Mouse (Mus musculus): ENCODE results near the gene Oas1a. TPM values are rescaled to one million over a fixed set of nuclear protein-coding genes. Genes with fewer than 3 reads are reported as not detected.
"Not testable (repeated sequence)": the region's sequence is repeated elsewhere in the genome, so short reads cannot be mapped to it uniquely, and the experiment has no call there.

Oas1a gene
- polyA plus RNA-seq, 1 experiment from 2014 or later: 0.89 TPM

DNA sequence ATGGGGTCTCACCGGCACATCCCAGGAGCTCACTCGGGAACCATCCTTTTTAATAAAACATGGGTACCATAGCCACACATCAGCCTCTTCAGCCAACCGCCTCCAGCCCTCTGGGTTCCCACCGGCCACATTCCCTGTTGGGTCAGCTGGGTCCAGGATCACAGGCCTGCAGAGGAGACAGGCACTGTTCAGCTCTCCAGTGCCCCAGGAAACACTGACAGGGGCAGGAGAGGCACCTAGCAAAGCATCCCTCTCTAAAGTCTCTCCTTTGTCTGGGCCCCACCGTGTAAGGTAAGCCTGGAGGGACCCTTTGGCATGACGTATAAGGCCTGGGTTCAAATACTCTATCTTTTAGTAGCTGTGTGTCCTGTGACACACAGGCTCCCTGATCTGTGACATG, 9.0 kb downstream of the Oas1a start:
- no peak overlapping the region for H3K4me3 ChIP-seq (ENCODE audit: low read depth, low read length)
- no peak overlapping the region for H3K4me2 ChIP-seq
- no peaks in the 10 kb centered on the region for H3K36me3 ChIP-seq (ENCODE audit: control insufficient read depth, insufficient read depth, low read length)
- ATAC-seq (ENCODE audit: low FRiP score) (no peak), DNase-seq (ENCODE audit: low spot score, missing footprints) (no peak)
- no peaks in the 10 kb centered on the region for H3K4me1 ChIP-seq (ENCODE audit: control insufficient read depth, insufficient read depth, low read length)
- H3K27me3 ChIP-seq (ENCODE audit: control insufficient read depth, insufficient read depth, low read length): no peaks in the 10 kb centered on the region
- no peaks in the 10 kb centered on the region for H3K9me3 ChIP-seq (ENCODE audit: control insufficient read depth, low read length)
- no peak overlapping the region for H3K9ac ChIP-seq (ENCODE audit: low read length)
- 90% methylated on average over 6 of the region's 6 CpGs for WGBS
- no peak overlapping the region for H3K27ac ChIP-seq (ENCODE audit: low read depth, low read length)

DNA sequence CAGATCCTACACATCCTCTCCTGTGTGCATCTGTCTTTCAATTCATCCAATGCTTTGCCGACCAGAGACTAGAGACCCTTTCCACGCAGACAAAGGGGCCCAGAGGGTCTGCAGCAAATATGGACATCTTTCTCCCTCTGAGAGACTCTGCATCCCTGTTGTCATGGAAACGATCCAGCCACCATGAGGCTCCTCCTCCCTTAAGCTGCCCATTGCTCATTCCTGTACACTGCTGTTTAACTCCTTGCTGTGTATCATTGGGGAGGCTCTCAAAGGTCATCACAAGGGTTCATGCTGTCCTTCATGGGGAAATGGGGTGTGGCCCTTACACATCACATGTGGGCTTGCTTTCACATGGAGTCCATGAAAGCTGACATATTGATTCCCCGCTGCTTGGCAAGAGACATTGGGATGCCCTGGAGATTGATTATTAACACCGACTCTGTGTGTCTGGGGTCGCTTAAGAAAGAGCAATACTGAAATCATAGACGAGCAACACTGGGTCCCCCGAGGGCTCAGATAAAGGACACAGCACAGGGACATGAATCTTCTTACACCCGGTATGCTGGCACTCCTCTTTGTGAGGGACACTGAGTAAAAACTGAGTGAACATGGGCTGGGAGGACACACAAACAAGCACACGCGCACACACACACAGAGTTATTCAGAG, 12.0 kb downstream of the Oas1a start:
- no peaks in the 10 kb centered on the region for H3K4me1 ChIP-seq (ENCODE audit: control insufficient read depth, insufficient read depth, low read length)
- no peak for ATAC-seq (ENCODE audit: low FRiP score)
- H3K9ac ChIP-seq (ENCODE audit: low read length): no peak overlapping the region
- 87% methylated on average over 11 of the region's 11 CpGs for WGBS
- no peak overlapping the region for H3K4me3 ChIP-seq (ENCODE audit: low read depth, low read length)
- H3K27me3 ChIP-seq (ENCODE audit: control insufficient read depth, insufficient read depth, low read length): no peaks in the 10 kb centered on the region
- no peaks in the 10 kb centered on the region for H3K36me3 ChIP-seq (ENCODE audit: control insufficient read depth, insufficient read depth, low read length)
- no peak for DNase-seq (ENCODE audit: low spot score, missing footprints)
- no peaks in the 10 kb centered on the region for H3K9me3 ChIP-seq (ENCODE audit: control insufficient read depth, low read length)
- H3K4me2 ChIP-seq: no peak overlapping the region
- H3K27ac ChIP-seq (ENCODE audit: low read depth, low read length): no peak overlapping the region

DNA sequence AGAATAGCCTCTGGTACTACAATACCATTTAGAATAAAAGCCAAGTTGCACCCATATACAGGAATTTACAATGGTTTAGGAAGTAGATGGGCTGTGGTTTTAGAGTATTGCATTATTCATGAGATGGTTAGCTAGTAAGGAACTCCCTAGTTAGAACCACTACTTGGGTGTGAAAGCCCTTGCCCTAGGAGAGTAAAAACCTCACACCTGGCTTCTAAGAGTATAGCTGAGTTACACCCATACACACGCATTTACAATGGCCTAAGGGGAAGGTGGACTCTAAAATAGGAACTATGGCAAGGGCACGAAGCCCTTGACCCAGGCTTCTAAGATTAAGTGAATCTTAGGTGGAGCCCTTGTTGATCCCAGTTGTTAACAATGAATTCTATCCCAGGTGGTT, 12.6 kb downstream of the Oas1a start:
- not testable (repeated sequence) for ATAC-seq (ENCODE audit: low FRiP score); H3K4me3 ChIP-seq (ENCODE audit: low read depth, low read length); H3K27ac ChIP-seq (ENCODE audit: low read depth, low read length); H3K36me3 ChIP-seq (ENCODE audit: control insufficient read depth, insufficient read depth, low read length); H3K9ac ChIP-seq (ENCODE audit: low read length); DNase-seq (ENCODE audit: low spot score, missing footprints); H3K4me2 ChIP-seq; H3K4me1 ChIP-seq (ENCODE audit: control insufficient read depth, insufficient read depth, low read length); H3K27me3 ChIP-seq (ENCODE audit: control insufficient read depth, insufficient read depth, low read length); H3K9me3 ChIP-seq (ENCODE audit: control insufficient read depth, low read length)
- 84% methylated on average over 2 of the region's 2 CpGs for WGBS

DNA sequence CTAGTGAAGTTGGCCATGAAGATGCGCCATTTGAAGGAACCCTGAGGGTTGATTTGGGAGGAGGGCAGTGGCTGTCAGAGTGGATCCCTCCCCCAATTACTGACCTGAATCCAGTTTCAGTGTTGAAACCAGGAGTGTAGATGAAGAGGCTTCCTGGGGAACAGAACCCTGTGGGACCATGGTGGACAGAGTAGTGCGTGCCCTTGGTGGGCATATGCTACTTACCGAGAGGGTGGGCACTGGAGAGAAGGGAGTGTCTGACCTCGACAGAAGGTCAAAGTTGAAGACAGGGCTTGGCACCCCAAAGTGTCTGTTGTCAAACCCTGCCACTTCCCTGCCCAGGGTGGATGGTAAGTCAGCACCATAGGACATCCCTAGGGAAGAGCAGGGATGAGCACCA, 13.5 kb downstream of the Oas1a start:
- not testable (repeated sequence) for H3K27ac ChIP-seq (ENCODE audit: low read depth, low read length); H3K27me3 ChIP-seq (ENCODE audit: control insufficient read depth, insufficient read depth, low read length); H3K9ac ChIP-seq (ENCODE audit: low read length); DNase-seq (ENCODE audit: low spot score, missing footprints); H3K4me3 ChIP-seq (ENCODE audit: low read depth, low read length); ATAC-seq (ENCODE audit: low FRiP score); H3K36me3 ChIP-seq (ENCODE audit: control insufficient read depth, insufficient read depth, low read length); H3K9me3 ChIP-seq (ENCODE audit: control insufficient read depth, low read length); H3K4me2 ChIP-seq; H3K4me1 ChIP-seq (ENCODE audit: control insufficient read depth, insufficient read depth, low read length)
- WGBS: 90% methylated on average over 4 of the region's 4 CpGs

DNA sequence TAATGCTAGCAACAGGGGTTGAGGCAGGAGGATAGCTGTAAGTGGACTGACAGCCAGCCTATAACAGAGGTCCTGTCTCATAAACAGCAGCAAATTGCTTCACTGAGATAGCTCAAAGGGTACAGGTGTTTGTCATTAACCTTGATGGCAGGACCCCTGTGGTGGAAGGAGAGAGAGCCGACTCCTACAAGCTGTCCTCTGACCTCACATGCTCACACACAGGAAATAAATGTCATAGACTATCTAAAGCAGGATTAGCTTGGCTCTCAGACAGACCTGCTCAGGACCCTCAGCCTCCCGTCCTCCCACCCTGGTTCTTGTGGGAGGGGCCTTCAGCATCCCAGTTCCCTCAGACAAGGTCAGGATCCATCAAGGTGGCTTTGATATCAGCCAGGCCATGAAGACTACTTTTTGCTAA, 15.1 kb downstream of the Oas1a start:
- no peaks in the 10 kb centered on the region for H3K36me3 ChIP-seq (ENCODE audit: control insufficient read depth, insufficient read depth, low read length)
- ATAC-seq (ENCODE audit: low FRiP score): no peak
- H3K4me2 ChIP-seq: no peak overlapping the region
- H3K9ac ChIP-seq (ENCODE audit: low read length): no peak overlapping the region
- H3K4me3 ChIP-seq (ENCODE audit: low read depth, low read length): no peak overlapping the region
- H3K27ac ChIP-seq (ENCODE audit: low read depth, low read length): no peak overlapping the region
- H3K27me3 ChIP-seq (ENCODE audit: control insufficient read depth, insufficient read depth, low read length): no peaks in the 10 kb centered on the region
- no peak for DNase-seq (ENCODE audit: low spot score, missing footprints)
- 70% methylated on average over 2 of the region's 2 CpGs for whole genome bisulfite sequencing
- H3K9me3 ChIP-seq (ENCODE audit: control insufficient read depth, low read length): no peaks in the 10 kb centered on the region
- H3K4me1 ChIP-seq (ENCODE audit: control insufficient read depth, insufficient read depth, low read length): no peaks in the 10 kb centered on the region

DNA sequence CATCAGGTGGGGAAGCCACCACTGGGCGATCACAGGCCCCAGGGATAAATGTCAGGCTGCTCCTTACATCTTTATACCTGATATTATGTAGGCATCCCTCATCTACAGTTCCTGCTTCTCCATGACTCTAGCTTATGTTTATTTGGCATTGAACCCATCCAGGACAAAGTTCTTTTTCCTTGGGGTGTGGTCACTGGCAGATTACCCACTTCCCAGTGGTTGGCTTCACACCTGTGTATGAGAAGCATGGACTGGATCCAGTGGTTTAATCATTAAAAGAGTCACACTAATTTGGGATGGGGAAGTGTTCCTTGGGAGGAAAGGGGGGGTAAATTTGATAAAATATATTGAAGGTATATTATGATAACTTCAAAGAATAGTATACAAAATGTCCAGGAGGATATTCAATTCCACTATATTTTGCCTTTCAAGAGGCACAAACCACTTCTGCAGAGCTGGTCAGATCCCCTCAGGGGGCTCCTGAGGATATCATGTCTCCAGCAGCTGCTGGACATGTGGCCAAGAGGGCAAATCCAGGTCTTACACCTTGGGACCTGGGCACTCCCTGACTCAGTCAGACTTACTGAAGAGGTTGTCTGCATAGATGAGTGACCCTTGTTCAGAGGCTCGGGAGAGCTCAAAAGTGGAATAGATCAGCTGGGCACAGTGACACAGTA, 15.6 kb downstream of the Oas1a start:
- H3K4me1 ChIP-seq (ENCODE audit: control insufficient read depth, insufficient read depth, low read length): not testable (repeated sequence)

DNA sequence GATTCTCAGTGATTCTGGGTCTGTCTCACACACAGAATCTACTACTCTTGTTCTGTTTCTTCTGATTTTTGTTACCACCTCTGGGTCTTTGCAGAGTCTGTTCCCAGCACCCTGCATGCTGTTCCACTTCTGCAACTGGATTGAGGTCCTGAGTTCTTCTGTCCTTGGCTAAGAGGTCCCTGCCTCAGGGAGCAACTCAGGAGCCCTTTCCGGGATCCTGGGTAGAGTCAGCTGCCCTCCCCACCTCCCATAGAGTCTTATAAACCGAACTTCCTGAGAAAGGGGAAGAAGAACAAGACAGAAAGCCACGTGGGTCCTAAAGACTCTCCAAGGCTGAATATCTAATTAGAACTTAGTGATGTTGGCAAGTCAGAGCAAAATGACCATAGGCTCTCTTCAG, 16.3 kb downstream of the Oas1a start:
- ATAC-seq (ENCODE audit: low FRiP score) (no peak), DNase-seq (ENCODE audit: low spot score, missing footprints) (no peak)
- H3K9me3 ChIP-seq (ENCODE audit: control insufficient read depth, low read length): no peaks in the 10 kb centered on the region
- H3K27me3 ChIP-seq (ENCODE audit: control insufficient read depth, insufficient read depth, low read length): no peaks in the 10 kb centered on the region
- no peak overlapping the region for H3K4me2 ChIP-seq
- 49% methylated on average over 3 of the region's 3 CpGs for WGBS
- no peaks in the 10 kb centered on the region for H3K36me3 ChIP-seq (ENCODE audit: control insufficient read depth, insufficient read depth, low read length)
- H3K4me1 ChIP-seq (ENCODE audit: control insufficient read depth, insufficient read depth, low read length): no peaks in the 10 kb centered on the region
- H3K27ac ChIP-seq (ENCODE audit: low read depth, low read length): no peak overlapping the region
- H3K9ac ChIP-seq (ENCODE audit: low read length): no peak overlapping the region
- no peak overlapping the region for H3K4me3 ChIP-seq (ENCODE audit: low read depth, low read length)

More for the DNA sequence above, 15.6 kb downstream of the Oas1a start:
- not testable (repeated sequence) for H3K4me3 ChIP-seq (ENCODE audit: low read depth, low read length); H3K27me3 ChIP-seq (ENCODE audit: control insufficient read depth, insufficient read depth, low read length); H3K4me2 ChIP-seq; H3K36me3 ChIP-seq (ENCODE audit: control insufficient read depth, insufficient read depth, low read length); H3K9ac ChIP-seq (ENCODE audit: low read length); H3K9me3 ChIP-seq (ENCODE audit: control insufficient read depth, low read length); H3K27ac ChIP-seq (ENCODE audit: low read depth, low read length); DNase-seq (ENCODE audit: low spot score, missing footprints); ATAC-seq (ENCODE audit: low FRiP score)
- 86% methylated on average over 2 of the region's 2 CpGs for WGBS

DNA sequence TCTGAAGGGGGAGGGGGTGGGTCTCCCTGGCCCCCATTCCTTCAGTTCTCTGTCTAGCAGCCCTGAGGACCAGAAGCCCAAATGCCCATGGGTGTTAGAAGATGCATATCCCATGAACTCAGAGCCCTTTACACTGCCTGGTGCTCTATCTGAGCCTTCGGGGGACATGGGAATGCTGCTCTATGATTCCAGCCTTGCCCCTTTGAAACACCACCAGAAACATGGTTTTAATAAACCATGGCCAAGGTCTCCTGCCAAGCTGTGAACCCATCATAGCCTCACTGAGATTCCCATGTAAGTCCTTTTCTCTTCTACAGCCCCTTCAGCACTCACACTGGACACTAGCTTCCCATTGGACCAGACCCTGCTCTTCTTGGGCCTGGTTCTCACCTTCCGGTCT, 17.3 kb downstream of the Oas1a start:
- no peaks in the 10 kb centered on the region for H3K36me3 ChIP-seq (ENCODE audit: control insufficient read depth, insufficient read depth, low read length)
- DNase-seq (ENCODE audit: low spot score, missing footprints): no peak
- H3K9me3 ChIP-seq (ENCODE audit: control insufficient read depth, low read length): no peaks in the 10 kb centered on the region
- no peaks in the 10 kb centered on the region for H3K27me3 ChIP-seq (ENCODE audit: control insufficient read depth, insufficient read depth, low read length)
- WGBS: 83% methylated on average over 2 of the region's 2 CpGs
- ATAC-seq (ENCODE audit: low FRiP score): no peak
- H3K9ac ChIP-seq (ENCODE audit: low read length): no peak overlapping the region
- H3K4me1 ChIP-seq (ENCODE audit: control insufficient read depth, insufficient read depth, low read length): no peaks in the 10 kb centered on the region
- no peak overlapping the region for H3K4me2 ChIP-seq
- no peak overlapping the region for H3K27ac ChIP-seq (ENCODE audit: low read depth, low read length)
- H3K4me3 ChIP-seq (ENCODE audit: low read depth, low read length): no peak overlapping the region

DNA sequence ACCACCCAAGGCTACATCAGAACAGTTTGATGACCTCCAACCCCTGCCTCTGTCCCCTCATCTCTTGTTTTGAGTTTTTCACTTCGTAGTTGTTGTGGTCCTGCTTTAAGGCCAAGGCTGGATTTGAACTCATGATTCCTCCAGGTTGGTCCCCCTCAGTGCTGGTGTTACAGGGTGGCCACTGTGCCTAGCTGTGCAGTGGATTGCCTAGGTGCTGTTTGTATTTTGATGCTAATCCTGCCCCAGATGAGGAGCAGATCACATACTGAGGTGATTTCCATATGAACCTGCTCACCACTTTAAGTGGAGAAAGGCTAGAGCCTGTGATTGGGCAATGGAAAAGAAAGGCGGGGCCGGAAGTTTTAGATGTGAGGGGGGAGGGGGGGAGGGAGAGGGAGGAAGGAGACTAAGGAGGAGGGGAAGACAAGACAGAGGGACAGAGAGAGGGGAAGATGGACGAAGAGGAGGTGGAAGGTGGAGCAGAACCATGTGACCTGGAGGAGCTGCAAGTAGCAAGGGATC, 19.0 kb downstream of the Oas1a start:
- H3K27me3 ChIP-seq (ENCODE audit: control insufficient read depth, insufficient read depth, low read length); H3K36me3 ChIP-seq (ENCODE audit: control insufficient read depth, insufficient read depth, low read length); H3K9ac ChIP-seq (ENCODE audit: low read length); H3K4me1 ChIP-seq (ENCODE audit: control insufficient read depth, insufficient read depth, low read length); ATAC-seq (ENCODE audit: low FRiP score); H3K9me3 ChIP-seq (ENCODE audit: control insufficient read depth, low read length); H3K4me3 ChIP-seq (ENCODE audit: low read depth, low read length); DNase-seq (ENCODE audit: low spot score, missing footprints); H3K27ac ChIP-seq (ENCODE audit: low read depth, low read length); H3K4me2 ChIP-seq: not testable (repeated sequence)
- 38% methylated on average over 4 of the region's 4 CpGs for WGBS

All from midbrain, embryonic 11.5 days (tissue).